Mouse (Mus musculus) gonadal fat pad, adult 2 months (tissue): ENCODE results near the gene Fam118a. TPM values are rescaled to one million over a fixed set of nuclear protein-coding genes. Genes with fewer than 3 reads are reported as not detected.

ENCODE experiments used
- DNase-seq: peaks from one replicate; pipeline ENCODE4 v3.0.0-alpha.2; 2012; ENCODE audit warnings: low read depth
- polyA plus RNA-seq: library from polyadenylated mRNA; depleted of rRNA; stranded (reverse); fragments of >200 nt; gene quantifications from 2 replicates; pipeline ENCODE4 v1.2.3, GENCODE M21; 2012; rRNA removed

Gene Fam118a
- polyA plus RNA-seq, 1 experiment = 13.6 TPM

DNA sequence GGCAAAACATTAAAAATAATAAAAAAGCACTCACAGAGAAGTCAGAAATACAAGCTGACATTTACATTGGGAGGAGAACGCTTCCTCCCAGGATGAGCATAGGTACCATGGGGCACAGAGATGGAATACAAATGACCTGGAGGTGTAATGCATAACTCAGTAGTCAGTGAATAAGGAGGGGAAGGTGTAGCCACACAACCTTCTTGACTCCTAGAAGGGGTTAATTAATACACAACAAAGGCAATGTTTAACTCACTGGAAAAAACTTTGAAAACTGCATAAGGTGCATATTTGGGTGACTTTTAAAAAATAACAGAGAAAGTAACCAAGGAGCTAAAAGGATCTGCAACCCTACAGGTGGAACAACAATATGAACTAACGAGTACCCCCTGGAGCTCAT is 43.9 kb downstream of the Fam118a start:
- no peak for DNase-seq

DNA sequence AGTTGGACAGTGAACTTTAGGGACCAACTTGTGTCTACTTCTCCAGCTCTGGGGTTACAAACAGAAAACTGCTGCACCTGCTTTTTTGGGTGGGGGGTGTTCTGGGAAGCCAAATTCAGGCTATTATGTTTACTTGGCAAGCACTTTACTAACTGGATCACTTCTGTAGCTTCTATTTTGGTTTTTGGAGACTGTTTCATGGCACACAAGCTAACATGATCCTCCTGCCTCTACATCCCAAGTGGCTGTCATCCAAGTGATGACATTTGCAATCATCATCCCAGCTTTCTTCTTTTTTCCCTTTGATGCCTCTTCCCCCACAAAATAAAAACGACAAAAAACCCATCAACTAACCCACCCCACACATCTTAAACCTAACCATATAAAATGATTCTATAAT is 56.9 kb downstream of the Fam118a start:
- DNase-seq = no peak

Other genes starting within 250 kb of the Fam118a start
- 1.5 and 2.8 TPM in 2 replicates for gene Phf21b, start 172.9 kb upstream of the Fam118a start, polyA plus RNA-seq
- gene Gm29666, start 108.9 kb upstream of the Fam118a start, polyA plus RNA-seq = 0.23 and 0.32 TPM in 2 replicates
- gene Nup50, start 105.5 kb upstream of the Fam118a start, polyA plus RNA-seq = 6.7 and 9.6 TPM in 2 replicates
- gene 5031439G07Rik, start 40.4 kb upstream of the Fam118a start, polyA plus RNA-seq = 18.6 and 22.5 TPM in 2 replicates
- 0.82 and 1.7 TPM in 2 replicates for gene Upk3a, start 11.8 kb upstream of the Fam118a start, polyA plus RNA-seq
- 0.09 TPM in 1 of 2 replicates, not detected in the other for gene Smc1b, start 103.0 kb downstream of the Fam118a start, polyA plus RNA-seq
- gene Ribc2, start 103.1 kb downstream of the Fam118a start, polyA plus RNA-seq = 0.08 and 0.33 TPM in 2 replicates
- 50.4 and 78.5 TPM in 2 replicates for gene Fbln1, start 177.0 kb downstream of the Fam118a start, polyA plus RNA-seq